Mouse (Mus musculus) ES-E14 (cell line): ENCODE data around the gene Zic2.
A peak's percentile ranks its signal among the peaks of the same experiment; 100 is the strongest.

Source experiments
- CHD2 ChIP-seq: IDR thresholded peaks from 2 replicates; pipeline ENCODE4 v1.6.1; 2014; ENCODE audit warnings: mild to moderate bottlenecking, low read depth, low read length, inconsistent platforms
- HCFC1 ChIP-seq: IDR thresholded peaks from 2 replicates; pipeline ENCODE4 v1.6.1; 2012; ENCODE audit warnings: low read length, inconsistent platforms, borderline replicate concordance; ENCODE audit not compliant: insufficient read depth
- MAFK ChIP-seq: IDR thresholded peaks from 2 replicates; pipeline ENCODE4 v1.6.1; 2014; ENCODE audit warnings: mild to moderate bottlenecking, low read depth, low read length, inconsistent platforms; ENCODE audit not compliant: insufficient read depth
- ZC3H11A ChIP-seq: IDR thresholded peaks from 2 replicates; pipeline ENCODE4 v1.6.1; 2012; ENCODE audit warnings: low read depth, mild to moderate bottlenecking, inconsistent platforms, low read length, borderline replicate concordance
- ZNF384 ChIP-seq: IDR thresholded peaks from 2 replicates; pipeline ENCODE4 v1.6.1; 2012; ENCODE audit warnings: low read depth, low read length, inconsistent platforms

- TF ChIP-seq MAFK, result peak; percentile 97
- TF ChIP-seq CHD2, result no peak
- TF ChIP-seq ZNF384, result no peak
- peak; percentile 33; the same call in 1 of the 2 replicates for TF ChIP-seq HCFC1
- TF ChIP-seq ZC3H11A, result no peak
Observed at GRCm38 (mm10) chr14:122434039-122434438, 41.2 kb upstream of the Zic2 start.
